Mouse (Mus musculus) cerebellum, adult 11 months (tissue): ENCODE measurements around the gene Dlg2.
"Not testable (repeated sequence)": the region's sequence is repeated elsewhere in the genome, so short reads cannot be mapped to it uniquely, and the experiment has no call there.

Source experiments
- DNase-seq: peaks from one replicate; pipeline ENCODE4 v3.0.0; 2022

Gene Dlg2

GRCm38 (mm10) chr7:90843345-90844293 lies 367.1 kb downstream of the Dlg2 start:
- peak; percentile 3 for DNase-seq

GRCm38 (mm10) chr7:90876796-90877195 lies 400.3 kb downstream of the Dlg2 start:
- not testable (repeated sequence) for DNase-seq

GRCm38 (mm10) chr7:90882740-90883139 lies 406.3 kb downstream of the Dlg2 start:
- DNase-seq = no peak

- DNase-seq = no peak
Measured at GRCm38 (mm10) chr7:90886396-90887006, 410.0 kb downstream of the Dlg2 start.

- DNase-seq = peak; percentile 14
Measured at GRCm38 (mm10) chr7:90887007-90887720, 410.7 kb downstream of the Dlg2 start.

- DNase-seq = peak; percentile 2
Measured at GRCm38 (mm10) chr7:90927441-90927840, 451.0 kb downstream of the Dlg2 start.

- DNase-seq = no peak
Measured at GRCm38 (mm10) chr7:90940726-90941125, 464.3 kb downstream of the Dlg2 start.

- DNase-seq = no peak
Measured at GRCm38 (mm10) chr7:90947073-90947472, 470.6 kb downstream of the Dlg2 start.

- no peak for DNase-seq
Measured at GRCm38 (mm10) chr7:90949212-90949611, 472.7 kb downstream of the Dlg2 start.

- DNase-seq = no peak
Measured at GRCm38 (mm10) chr7:90977241-90977640, 500.8 kb downstream of the Dlg2 start.

- no peak for DNase-seq
Measured at GRCm38 (mm10) chr7:90982069-90982468, 505.6 kb downstream of the Dlg2 start.

GRCm38 (mm10) chr7:91010655-91011054 lies 534.2 kb downstream of the Dlg2 start:
- no peak for DNase-seq

GRCm38 (mm10) chr7:91044998-91045741 lies 568.7 kb downstream of the Dlg2 start:
- DNase-seq = no peak

GRCm38 (mm10) chr7:91045742-91046098 lies 569.2 kb downstream of the Dlg2 start:
- DNase-seq = no peak

GRCm38 (mm10) chr7:91063297-91064040 lies 587.0 kb downstream of the Dlg2 start:
- DNase-seq = no peak

GRCm38 (mm10) chr7:91071751-91072707 lies 595.6 kb downstream of the Dlg2 start:
- no peak for DNase-seq

GRCm38 (mm10) chr7:91086071-91086470 lies 609.6 kb downstream of the Dlg2 start:
- DNase-seq = no peak

- DNase-seq = no peak
Measured at GRCm38 (mm10) chr7:91089211-91089930, 612.9 kb downstream of the Dlg2 start.

- no peak for DNase-seq
Measured at GRCm38 (mm10) chr7:91090317-91090829, 613.9 kb downstream of the Dlg2 start.
